Mouse (Mus musculus): Measurements from ENCODE around the gene Cxcr5. TPM values are rescaled to one million over a fixed set of nuclear protein-coding genes. Genes with fewer than 3 reads are reported as not detected.

The Cxcr5 gene
- total and polyA plus RNA-seq, 2 experiments from 2014 or later: not detected

- Histone ChIP-seq H3K4me2 (ENCODE audit: low read depth) (peak overlapping the region; percentile 89), H3K9me3 (ENCODE audit: low read length) (no peaks in the 10 kb centered on the region), H3K4me3 (ENCODE audit: low read depth, low read length) (peak overlapping the region; percentile 40), H3K27me3 (ENCODE audit: insufficient read depth, low read length) (no peaks in the 10 kb centered on the region), H3K4me1 (ENCODE audit: insufficient read depth) (peaks cover 31% of the 10 kb centered on the region), H3K9ac (peak overlapping the region; percentile 61), H3K27ac (ENCODE audit: low read depth, low read length) (peak overlapping the region; percentile 85), H3K36me3 (ENCODE audit: insufficient read depth) (peaks cover 24% of the 10 kb centered on the region)
- DNase-seq: peak; percentile 76
- TF ChIP-seq CTCF (IDR thresholded peaks at IDR 0.05; ENCODE audit: low read depth): peak; percentile 56
- ATAC-seq: peak; percentile 80
- 2% methylated on average over 58 of the region's 59 CpGs for WGBS
Observed at GRCm38 (mm10) chr9:44498421-44499355, 63.0 kb downstream of the Cxcr5 start.

GRCm38 (mm10) chr9:44497624-44498377 lies 63.9 kb downstream of the Cxcr5 start:
- ATAC-seq (no peak), DNase-seq (no peak)
- no peak for TF ChIP-seq CTCF (IDR thresholded peaks at IDR 0.05; ENCODE audit: low read depth)
- peaks cover 31% of the 10 kb centered on the region for H3K4me1 ChIP-seq (ENCODE audit: insufficient read depth)
- peak overlapping the region; percentile 85 for H3K27ac ChIP-seq (ENCODE audit: low read depth, low read length)
- H3K9ac ChIP-seq: peak overlapping the region; percentile 61
- peak overlapping the region; percentile 89 for H3K4me2 ChIP-seq (ENCODE audit: low read depth)
- 4% methylated on average over 9 of the region's 11 CpGs for WGBS
- H3K36me3 ChIP-seq (ENCODE audit: insufficient read depth): peaks cover 15% of the 10 kb centered on the region
- peak overlapping the region; percentile 40 for H3K4me3 ChIP-seq (ENCODE audit: low read depth, low read length)
- H3K9me3 ChIP-seq (ENCODE audit: low read length): no peaks in the 10 kb centered on the region
- no peaks in the 10 kb centered on the region for H3K27me3 ChIP-seq (ENCODE audit: insufficient read depth, low read length)

GRCm38 (mm10) chr9:44496803-44497461 lies 64.7 kb downstream of the Cxcr5 start:
- no peak for DNase-seq
- no peaks in the 10 kb centered on the region for H3K27me3 ChIP-seq (ENCODE audit: insufficient read depth, low read length)
- no peak overlapping the region for H3K27ac ChIP-seq (ENCODE audit: low read depth, low read length)
- ATAC-seq: no peak
- TF ChIP-seq CTCF (IDR thresholded peaks at IDR 0.05; ENCODE audit: low read depth): no peak
- H3K4me3 ChIP-seq (ENCODE audit: low read depth, low read length): no peak overlapping the region
- no peaks in the 10 kb centered on the region for H3K9me3 ChIP-seq (ENCODE audit: low read length)
- peaks cover 11% of the 10 kb centered on the region for H3K36me3 ChIP-seq (ENCODE audit: insufficient read depth)
- no peak overlapping the region for H3K9ac ChIP-seq
- H3K4me2 ChIP-seq (ENCODE audit: low read depth): no peak overlapping the region
- H3K4me1 ChIP-seq (ENCODE audit: insufficient read depth): peaks cover 31% of the 10 kb centered on the region
- 50% methylated on average over 12 of the region's 12 CpGs for WGBS

- H3K9ac ChIP-seq: no peak overlapping the region
- TF ChIP-seq CTCF (IDR thresholded peaks at IDR 0.05; ENCODE audit: low read depth): no peak
- H3K27me3 ChIP-seq (ENCODE audit: insufficient read depth, low read length): no peaks in the 10 kb centered on the region
- no peak overlapping the region for H3K4me2 ChIP-seq (ENCODE audit: low read depth)
- no peak overlapping the region for H3K4me3 ChIP-seq (ENCODE audit: low read depth, low read length)
- ATAC-seq (no peak), DNase-seq (no peak)
- no peak overlapping the region for H3K27ac ChIP-seq (ENCODE audit: low read depth, low read length)
- peaks cover 31% of the 10 kb centered on the region for H3K4me1 ChIP-seq (ENCODE audit: insufficient read depth)
- WGBS: 90% methylated on average over 10 of the region's 10 CpGs
- no peaks in the 10 kb centered on the region for H3K9me3 ChIP-seq (ENCODE audit: low read length)
- peaks cover 5% of the 10 kb centered on the region for H3K36me3 ChIP-seq (ENCODE audit: insufficient read depth)
Observed at GRCm38 (mm10) chr9:44495810-44496344, 65.8 kb downstream of the Cxcr5 start.

GRCm38 (mm10) chr9:44494863-44495809 lies 66.5 kb downstream of the Cxcr5 start:
- WGBS: 23% methylated on average over 9 of the region's 9 CpGs
- Histone ChIP-seq H3K4me1 (ENCODE audit: insufficient read depth) (peaks cover 31% of the 10 kb centered on the region), H3K9me3 (ENCODE audit: low read length) (no peaks in the 10 kb centered on the region), H3K9ac (no peak overlapping the region), H3K27me3 (ENCODE audit: insufficient read depth, low read length) (no peaks in the 10 kb centered on the region), H3K4me2 (ENCODE audit: low read depth) (no peak overlapping the region; the same call in 1 of the 2 replicates), H3K36me3 (ENCODE audit: insufficient read depth) (0 out of 2 replicates have a peak, but pooled peaks cover 3% of the 10 kb centered on the region), H3K27ac (ENCODE audit: low read depth, low read length) (peak overlapping the region; percentile 35; the same call in 1 of the 2 replicates), H3K4me3 (ENCODE audit: low read depth, low read length) (no peak overlapping the region)
- DNase-seq (no peak), ATAC-seq (no peak)
- TF ChIP-seq CTCF (IDR thresholded peaks at IDR 0.05; ENCODE audit: low read depth): no peak

Data from forebrain, postnatal 0 days (tissue).